Mouse (Mus musculus) neural tube, embryonic 14.5 days (tissue): ENCODE data around the gene Cdc25b. TPM values are rescaled to one million over a fixed set of nuclear protein-coding genes. Genes with fewer than 3 reads are reported as not detected.

Source experiments
- ATAC-seq: fragments of 200-750 bp; cut with Nextera tagmentation; 2 replicates; pipeline ENCODE4 v1.8.0; 2017; ENCODE audit warnings: low read depth, mild to moderate bottlenecking, moderate TSS enrichment, moderate library complexity
- H3K27ac ChIP-seq: fragments of 300-500 bp; sonication (generic); 2 replicates; pipeline ENCODE4 v1.5.1; 2014; ENCODE audit warnings: low read depth, mild to moderate bottlenecking, control low read depth, low read length, moderate library complexity, mixed read lengths
- H3K27me3 ChIP-seq: fragments of 300-500 bp; sonication (generic); 2 replicates; pipeline ENCODE4 v1.6.1; 2014; ENCODE audit warnings: low read length; ENCODE audit not compliant: control insufficient read depth, insufficient read depth
- H3K36me3 ChIP-seq: fragments of 300-500 bp; sonication (generic); 2 replicates; pipeline ENCODE4 v1.6.1; 2014; ENCODE audit warnings: low read length, mixed read lengths; ENCODE audit not compliant: control insufficient read depth, insufficient read depth
- H3K4me1 ChIP-seq: fragments of 300-500 bp; sonication (generic); 2 replicates; pipeline ENCODE4 v1.6.1; 2014; ENCODE audit warnings: low read length; ENCODE audit not compliant: control insufficient read depth, insufficient read depth
- H3K4me2 ChIP-seq: fragments of 300-500 bp; sonication (generic); 2 replicates; pipeline ENCODE4 v1.6.1; 2014; ENCODE audit warnings: mild to moderate bottlenecking, low read depth, low read length, control low read depth
- H3K4me3 ChIP-seq: fragments of 300-500 bp; sonication (generic); 2 replicates; pipeline ENCODE4 v1.5.1; 2014; ENCODE audit warnings: low read depth, low read length, control low read depth, mixed read lengths
- H3K9ac ChIP-seq: fragments of 300-500 bp; sonication (generic); replicated peaks from 2 replicates; pipeline ENCODE4 v1.6.1; 2014; ENCODE audit warnings: low read depth, mild to moderate bottlenecking, control low read depth, low read length, mixed read lengths
- H3K9me3 ChIP-seq: fragments of 300-500 bp; sonication (generic); 2 replicates; pipeline ENCODE4 v1.6.1; 2016; ENCODE audit warnings: low read length; ENCODE audit not compliant: control insufficient read depth
- WGBS: fragments of 180-500 bp; shearing (Covaris S2); extraction: QIAGEN DNeasy Blood & Tissue Kit; methylation state at CpG from one replicate; pipeline ENCODE4 v1.1.7; 2014; 5-methylcytosine and 5-hydroxymethylcytosine counted together
- polyA plus RNA-seq: library from polyadenylated mRNA; unstranded; fragments of >200 nt; fragmentation: Nextera tagmentation; extraction: Ambion mirVana; gene quantifications from 2 replicates; pipeline ENCODE4 v1.2.1, GENCODE M21; 2014

Cdc25b gene
- polyA plus RNA-seq, 1 experiment from 2014 or later: 21.9 TPM

- WGBS: 64% methylated on average over 22 of the region's 22 CpGs
Observed at GRCm38 (mm10) chr2:131143007-131143780, 43.6 kb upstream of the Cdc25b start.

GRCm38 (mm10) chr2:131145121-131145520, 41.6 kb upstream of the Cdc25b start:
- Histone ChIP-seq H3K4me1 (no peaks in the 10 kb centered on the region), H3K36me3 (peaks cover 34% of the 10 kb centered on the region), H3K4me3 (no peak overlapping the region), H3K27ac (no peak overlapping the region), H3K9ac (no peak overlapping the region), H3K4me2 (no peak overlapping the region), H3K27me3 (no peaks in the 10 kb centered on the region), H3K9me3 (no peaks in the 10 kb centered on the region)
- no peak for ATAC-seq
- WGBS: 65% methylated on average over 13 of the region's 13 CpGs

More at GRCm38 (mm10) chr2:131143007-131143780, 43.6 kb upstream of the Cdc25b start:
- no peaks in the 10 kb centered on the region for H3K9me3 ChIP-seq
- H3K36me3 ChIP-seq: peaks cover 27% of the 10 kb centered on the region
- no peak overlapping the region for H3K9ac ChIP-seq
- no peak overlapping the region for H3K27ac ChIP-seq
- no peak overlapping the region for H3K4me3 ChIP-seq
- H3K4me2 ChIP-seq: no peak overlapping the region
- ATAC-seq: no peak
- no peaks in the 10 kb centered on the region for H3K27me3 ChIP-seq
- H3K4me1 ChIP-seq: no peaks in the 10 kb centered on the region

- ATAC-seq: no peak
- no peak overlapping the region for H3K4me3 ChIP-seq
- no peaks in the 10 kb centered on the region for H3K9me3 ChIP-seq
- H3K4me2 ChIP-seq: no peak overlapping the region
- 96% methylated on average over 2 of the region's 2 CpGs for WGBS
- no peak overlapping the region for H3K9ac ChIP-seq
- no peaks in the 10 kb centered on the region for H3K4me1 ChIP-seq
- H3K27ac ChIP-seq: no peak overlapping the region
- peaks cover 34% of the 10 kb centered on the region for H3K36me3 ChIP-seq
- H3K27me3 ChIP-seq: no peaks in the 10 kb centered on the region
Observed at GRCm38 (mm10) chr2:131145536-131145935, 41.2 kb upstream of the Cdc25b start.

- H3K27me3 ChIP-seq: no peaks in the 10 kb centered on the region
- 90% methylated on average over 21 of the region's 21 CpGs for WGBS
Observed at GRCm38 (mm10) chr2:131146193-131147042, 40.3 kb upstream of the Cdc25b start.

GRCm38 (mm10) chr2:131147043-131147365, 39.7 kb upstream of the Cdc25b start:
- Histone ChIP-seq H3K27ac (no peak overlapping the region), H3K9ac (no peak overlapping the region), H3K4me2 (no peak overlapping the region), H3K36me3 (peaks cover 43% of the 10 kb centered on the region), H3K4me3 (no peak overlapping the region), H3K9me3 (no peaks in the 10 kb centered on the region), H3K4me1 (no peaks in the 10 kb centered on the region), H3K27me3 (no peaks in the 10 kb centered on the region)
- WGBS: 95% methylated on average over 8 of the region's 8 CpGs
- ATAC-seq: no peak

More at GRCm38 (mm10) chr2:131146193-131147042, 40.3 kb upstream of the Cdc25b start:
- Histone ChIP-seq H3K36me3 (peaks cover 38% of the 10 kb centered on the region), H3K4me3 (no peak overlapping the region), H3K9ac (no peak overlapping the region), H3K9me3 (no peaks in the 10 kb centered on the region), H3K27ac (no peak overlapping the region), H3K4me2 (no peak overlapping the region), H3K4me1 (no peaks in the 10 kb centered on the region)
- ATAC-seq: no peak

GRCm38 (mm10) chr2:131148353-131149253, 38.1 kb upstream of the Cdc25b start:
- 88% methylated on average over 8 of the region's 8 CpGs for WGBS
- H3K36me3 ChIP-seq: peaks cover 48% of the 10 kb centered on the region
- no peaks in the 10 kb centered on the region for H3K9me3 ChIP-seq

GRCm38 (mm10) chr2:131149254-131149578, 37.5 kb upstream of the Cdc25b start:
- H3K36me3 ChIP-seq: peaks cover 47% of the 10 kb centered on the region
- no peak overlapping the region for H3K4me3 ChIP-seq
- WGBS: 91% methylated on average over 3 of the region's 3 CpGs
- no peaks in the 10 kb centered on the region for H3K27me3 ChIP-seq
- no peaks in the 10 kb centered on the region for H3K9me3 ChIP-seq
- no peak for ATAC-seq
- no peak overlapping the region for H3K9ac ChIP-seq
- H3K27ac ChIP-seq: no peak overlapping the region
- no peaks in the 10 kb centered on the region for H3K4me1 ChIP-seq
- no peak overlapping the region for H3K4me2 ChIP-seq

More at GRCm38 (mm10) chr2:131148353-131149253, 38.1 kb upstream of the Cdc25b start:
- ATAC-seq: no peak
- Histone ChIP-seq H3K4me2 (no peak overlapping the region), H3K4me1 (no peaks in the 10 kb centered on the region), H3K27me3 (no peaks in the 10 kb centered on the region), H3K4me3 (no peak overlapping the region), H3K27ac (no peak overlapping the region), H3K9ac (no peak overlapping the region)

GRCm38 (mm10) chr2:131152166-131152730, 34.5 kb upstream of the Cdc25b start:
- no peaks in the 10 kb centered on the region for H3K9me3 ChIP-seq
- H3K4me2 ChIP-seq: no peak overlapping the region
- no peak overlapping the region for H3K27ac ChIP-seq
- ATAC-seq: no peak
- no peaks in the 10 kb centered on the region for H3K27me3 ChIP-seq
- H3K4me3 ChIP-seq: no peak overlapping the region
- 94% methylated on average over 7 of the region's 7 CpGs for WGBS
- no peak overlapping the region for H3K9ac ChIP-seq
- H3K4me1 ChIP-seq: peaks cover 3% of the 10 kb centered on the region; the same call in 1 of the 2 replicates
- H3K36me3 ChIP-seq: peaks cover 36% of the 10 kb centered on the region
